Mouse (Mus musculus) spleen, adult 12 weeks (tissue): ENCODE measurements at regions not wholly inside any gene's neighbourhood (a gene's known extent, or its start where the extent isn't known, plus 50 kb on each side); places are given as distances from the start of the nearest gene placed in this dataset.
"Not testable (repeated sequence)": the region's sequence is repeated elsewhere in the genome, so short reads cannot be mapped to it uniquely, and the experiment has no call there.

ENCODE experiments used
- DNase-seq: peaks from one replicate; pipeline ENCODE4 v3.0.0; 2022; ENCODE audit warnings: low spot score

DNA sequence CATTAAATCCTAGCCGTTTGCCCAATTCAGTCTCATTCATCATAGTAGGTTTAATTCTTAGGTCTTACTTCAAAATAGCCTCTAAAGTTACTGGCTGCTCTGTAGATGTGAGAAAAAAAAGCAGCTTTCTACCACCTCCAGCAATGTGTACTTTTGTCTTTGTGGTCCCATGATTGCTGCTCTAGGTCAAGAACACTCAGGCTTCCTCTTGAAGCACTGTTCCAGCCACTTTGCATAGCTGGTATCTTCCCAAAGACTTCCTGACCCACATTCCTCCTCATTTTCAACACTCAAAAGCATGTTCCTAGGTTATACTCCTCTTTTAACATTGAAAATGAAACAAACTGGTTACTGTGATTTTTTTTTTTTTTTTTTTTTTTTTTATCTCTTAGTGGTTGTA is 973.2 kb downstream of the Ttll7 start:
- DNase-seq = no peak

DNA sequence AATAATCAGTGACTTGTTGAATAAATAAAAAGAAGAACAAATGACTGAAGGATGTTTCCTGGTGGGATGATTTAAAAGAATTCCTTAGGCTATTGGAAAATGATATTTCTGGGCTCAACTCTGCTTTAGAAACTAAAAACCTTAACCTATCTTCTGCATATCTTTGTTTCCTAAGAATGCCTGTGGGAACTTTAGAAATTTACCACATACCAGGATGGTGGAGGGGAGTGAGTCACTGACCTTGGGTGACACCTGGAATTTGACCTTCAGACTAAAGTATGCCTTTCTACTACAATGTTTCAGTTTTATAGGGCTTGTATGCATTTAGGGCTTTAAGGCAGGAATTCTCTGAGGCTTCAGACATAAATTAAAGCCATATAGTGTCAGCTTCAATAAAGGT is 972.3 kb downstream of the Ttll7 start:
- DNase-seq = no peak

DNA sequence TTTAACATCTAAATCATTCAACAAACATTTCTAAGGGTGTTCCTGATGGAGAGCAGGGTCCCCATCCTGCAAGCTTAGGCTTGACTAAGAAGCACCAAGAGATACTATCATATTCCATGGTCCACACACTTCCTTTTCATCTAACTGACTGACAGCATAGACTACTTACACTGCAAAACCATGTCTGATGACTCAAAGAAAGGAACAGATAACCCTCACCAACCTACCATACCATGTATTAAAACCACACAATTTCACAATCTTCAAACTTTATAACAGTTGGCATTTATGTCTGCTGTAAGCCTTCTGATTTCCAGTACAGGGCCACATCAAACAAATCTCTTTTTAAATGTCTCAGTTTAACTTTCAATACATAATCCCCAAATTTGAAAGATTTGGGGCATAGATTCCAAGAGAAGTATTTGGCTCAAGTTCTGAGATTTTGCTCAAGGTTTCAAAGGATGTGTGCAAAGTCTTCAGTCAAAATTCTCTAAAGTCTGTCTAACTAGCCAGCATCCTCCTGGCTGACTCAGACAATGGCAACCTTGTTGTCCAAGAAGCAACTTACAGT is 962.0 kb downstream of the Ttll7 start:
- no peak for DNase-seq

DNA sequence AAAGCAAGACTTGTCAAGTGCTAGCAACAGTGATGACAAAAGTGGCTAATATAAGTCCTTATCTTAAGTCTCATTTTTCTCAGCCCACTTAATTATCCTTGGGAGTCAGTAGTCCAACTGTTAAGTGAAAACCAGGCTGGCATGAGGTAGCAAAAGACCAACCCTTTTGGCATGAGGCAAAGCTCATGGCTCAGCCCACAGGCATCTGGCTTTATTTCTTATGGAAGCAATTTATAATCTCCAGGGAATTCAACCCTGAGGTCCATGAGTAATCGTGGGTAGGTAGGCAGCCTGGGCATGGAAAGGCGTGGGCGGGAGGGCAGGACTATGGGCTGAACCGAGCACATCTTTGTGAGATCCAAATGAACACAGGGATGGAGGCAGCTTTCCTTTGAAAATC is 950.4 kb downstream of the Ttll7 start:
- no peak for DNase-seq

DNA sequence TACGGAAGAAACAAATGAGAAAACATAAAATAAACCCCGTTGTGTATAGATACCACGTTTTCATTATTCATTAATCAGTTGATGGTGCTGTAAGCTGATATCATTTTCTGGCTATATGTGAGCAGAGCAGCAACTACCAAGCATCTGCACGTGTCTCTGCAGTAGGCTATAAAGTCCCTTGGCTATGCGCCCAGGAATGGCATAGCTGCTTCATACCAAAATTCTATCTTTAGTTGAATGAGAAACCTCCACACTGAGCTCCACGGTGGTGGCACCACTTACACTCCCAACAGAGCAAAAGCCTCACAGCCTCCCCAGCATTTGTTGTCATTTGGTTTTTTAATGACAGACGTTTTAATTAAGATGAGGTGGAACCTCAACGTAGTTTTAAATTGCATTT is 944.4 kb downstream of the Ttll7 start:
- no peak for DNase-seq

DNA sequence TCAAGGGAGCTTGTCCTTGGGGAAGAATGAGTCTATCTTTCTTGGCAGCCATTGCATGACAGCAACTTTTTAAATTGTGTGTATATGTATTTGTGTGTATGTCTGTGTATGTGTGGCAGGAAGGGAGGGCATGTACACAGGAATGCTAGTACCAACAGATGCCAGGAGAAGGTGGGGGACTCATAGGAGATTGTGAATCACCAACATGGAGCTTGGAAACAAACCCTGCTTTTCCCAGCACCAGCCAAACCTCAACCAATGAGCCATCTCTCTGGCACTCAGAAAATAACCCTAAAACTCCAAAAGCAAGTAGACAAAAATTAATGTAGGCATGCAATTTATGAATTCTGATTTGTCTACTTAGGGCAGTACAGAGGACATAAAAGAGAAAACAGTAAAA is 942.9 kb downstream of the Ttll7 start:
- no peak for DNase-seq

DNA sequence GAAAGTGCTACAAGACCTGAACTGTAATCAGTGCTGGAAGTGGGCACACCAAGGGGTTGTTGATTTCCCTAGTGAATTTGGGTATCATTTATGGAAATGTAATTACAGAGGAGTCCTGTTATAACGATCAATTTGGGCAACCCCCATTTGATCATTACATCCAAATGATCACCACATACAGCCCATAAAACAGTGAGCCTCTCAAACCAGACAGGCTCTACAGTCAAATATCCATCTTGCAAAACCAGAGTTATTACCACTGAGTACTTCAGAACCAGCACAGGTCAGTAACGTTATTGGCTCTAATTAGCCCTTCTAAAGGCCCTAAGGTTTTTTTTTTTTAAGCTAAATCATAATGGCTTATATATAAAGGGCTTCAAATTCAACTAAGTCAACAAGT is 934.4 kb downstream of the Ttll7 start:
- DNase-seq = no peak

DNA sequence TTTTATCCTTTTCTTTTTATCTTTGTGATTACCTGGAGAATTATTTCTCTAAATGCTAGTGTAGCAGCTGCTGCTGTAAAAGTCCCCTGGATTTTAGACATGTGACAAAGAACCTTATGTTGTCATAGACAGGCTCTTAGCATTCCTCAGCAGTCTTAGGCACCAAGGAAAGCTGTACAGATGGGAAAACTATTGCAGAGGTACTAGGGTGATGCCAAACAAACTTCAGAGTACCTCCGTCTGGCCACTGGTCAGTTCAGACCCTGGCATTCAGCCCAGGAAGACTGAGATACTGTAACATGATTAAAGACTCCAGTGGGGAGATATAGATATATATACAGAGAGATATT is 898.6 kb downstream of the Ttll7 start:
- DNase-seq = no peak

DNA sequence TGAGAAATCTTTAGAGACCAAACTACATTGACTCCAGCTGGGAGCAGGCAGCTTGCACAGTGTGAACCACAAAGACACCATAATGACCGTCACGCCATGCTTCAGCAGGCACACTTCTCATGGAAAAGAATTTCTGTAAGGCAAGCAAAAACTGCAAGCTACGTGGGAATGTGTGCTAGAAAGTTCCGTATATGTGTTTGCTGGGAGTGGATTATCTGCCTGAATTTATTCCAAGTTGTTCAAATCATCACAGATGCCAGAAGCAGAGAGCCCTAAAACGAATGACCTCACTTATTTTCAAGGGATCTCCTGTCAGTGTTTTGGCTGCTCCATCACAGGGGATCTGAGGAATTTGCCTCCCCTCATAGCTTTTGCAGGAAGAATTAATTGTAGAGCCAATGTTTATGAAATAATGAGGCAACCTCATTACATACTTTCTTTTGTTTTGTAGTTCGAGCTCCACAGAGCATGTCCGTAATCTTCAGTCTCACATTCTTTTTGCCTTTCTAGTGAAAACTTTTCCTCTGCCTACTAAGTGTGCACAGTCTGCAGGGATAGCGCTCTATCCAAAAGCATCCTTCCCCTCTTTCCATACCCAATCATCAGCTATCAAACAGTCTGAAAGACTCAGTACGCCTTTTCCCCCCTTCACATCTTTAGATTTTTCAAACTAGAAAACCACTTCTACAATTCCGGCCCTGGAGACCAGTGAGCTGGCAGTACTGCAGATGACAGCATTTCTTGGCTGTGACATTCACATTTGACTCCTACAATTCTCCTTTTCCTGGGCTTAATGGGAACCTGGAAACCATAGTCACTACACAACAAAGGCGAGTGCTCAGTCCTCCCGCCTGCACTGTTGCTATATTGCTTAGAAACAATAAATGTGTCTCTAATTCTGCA is 898.0 kb downstream of the Ttll7 start:
- DNase-seq = no peak

DNA sequence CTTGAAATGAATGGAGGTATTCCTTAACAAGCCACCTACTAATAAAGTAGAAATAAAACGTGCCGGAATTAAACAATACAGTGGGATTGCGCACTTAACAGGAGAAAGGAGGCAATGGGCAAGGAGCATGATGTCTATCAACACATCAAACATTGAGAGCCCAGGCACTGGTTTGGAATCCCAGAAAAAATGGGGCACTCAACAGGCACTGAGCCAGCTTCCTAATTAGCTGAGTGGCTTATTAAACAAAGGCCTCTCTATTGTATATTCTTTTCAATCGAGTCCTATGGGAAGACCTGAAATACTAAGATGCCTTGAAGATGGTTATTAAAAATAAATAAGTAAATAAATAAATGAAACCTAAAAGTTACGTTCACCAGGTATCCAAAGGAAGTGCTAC is 897.3 kb downstream of the Ttll7 start:
- no peak for DNase-seq

DNA sequence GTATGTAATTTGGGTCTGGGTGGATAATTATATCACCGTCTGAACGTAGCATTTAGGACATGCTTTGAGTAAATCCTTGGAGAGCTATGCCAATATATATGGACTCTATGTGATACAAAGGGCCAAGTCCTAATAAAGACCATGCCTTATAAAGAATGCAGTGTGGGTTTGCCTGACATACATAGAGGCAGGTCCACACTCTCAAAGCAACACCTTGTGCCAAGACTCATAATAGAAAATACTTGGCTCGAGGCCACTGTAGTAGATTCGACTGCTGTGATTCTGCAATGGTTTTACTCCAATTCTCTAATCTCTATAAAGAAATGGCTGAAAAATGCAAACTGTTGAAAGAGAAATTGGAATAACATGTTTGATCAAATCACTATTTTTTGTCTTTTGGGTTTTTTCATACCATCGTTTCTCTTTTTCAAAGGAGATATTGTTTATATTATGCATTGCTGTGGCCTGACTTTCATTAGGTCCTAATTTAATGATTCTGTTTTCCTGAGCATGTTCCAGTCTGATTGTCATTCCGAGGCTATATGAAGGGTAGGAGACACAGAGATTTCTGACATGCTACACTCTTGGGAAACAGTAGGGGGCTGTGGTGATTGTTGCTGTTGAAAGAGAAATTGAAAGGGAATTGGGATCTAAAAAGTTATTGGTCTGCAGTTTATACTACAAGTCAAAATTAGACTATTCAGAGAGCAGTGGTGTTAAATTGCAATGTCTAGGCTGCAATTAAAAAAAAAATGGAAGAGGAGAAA is 884.7 kb downstream of the Ttll7 start:
- no peak for DNase-seq

DNA sequence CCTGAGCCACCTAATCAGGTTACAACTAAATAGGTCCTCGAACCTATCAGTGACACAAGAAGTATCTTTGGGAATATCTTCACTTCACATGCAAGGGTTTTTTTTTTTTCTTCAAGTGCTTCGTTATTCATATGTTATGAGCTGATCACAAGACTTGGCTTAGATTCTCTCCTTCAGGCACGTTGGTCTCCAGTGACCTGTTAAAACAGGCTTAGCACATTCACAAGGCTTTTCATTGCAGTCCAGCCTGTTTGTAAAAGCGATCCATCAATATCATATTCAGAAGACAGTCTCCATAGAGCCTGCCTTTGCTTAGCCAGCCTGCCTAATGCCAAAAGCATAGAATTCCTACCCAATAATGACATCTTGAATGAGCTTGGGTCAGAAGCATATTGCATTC is 864.2 kb downstream of the Ttll7 start:
- no peak for DNase-seq

DNA sequence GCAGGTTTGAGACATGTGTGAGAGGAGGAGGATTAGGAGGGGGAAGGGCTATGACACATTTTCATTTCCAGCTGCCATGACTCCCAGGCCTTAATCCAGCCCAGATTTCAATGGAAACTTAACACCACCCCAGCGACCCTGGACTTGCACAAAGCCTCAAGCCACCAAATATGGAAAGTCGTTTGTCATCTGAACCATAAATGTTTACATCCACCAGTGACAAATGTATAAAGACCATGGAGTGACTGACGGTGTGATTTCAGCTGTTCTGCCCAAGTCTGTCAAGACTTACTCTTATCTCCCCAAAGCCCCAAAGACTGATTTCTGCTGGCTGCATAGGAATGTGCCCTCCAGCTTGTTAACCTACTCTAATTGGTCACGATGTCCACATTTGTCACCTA is 855.2 kb downstream of the Ttll7 start:
- DNase-seq = no peak

DNA sequence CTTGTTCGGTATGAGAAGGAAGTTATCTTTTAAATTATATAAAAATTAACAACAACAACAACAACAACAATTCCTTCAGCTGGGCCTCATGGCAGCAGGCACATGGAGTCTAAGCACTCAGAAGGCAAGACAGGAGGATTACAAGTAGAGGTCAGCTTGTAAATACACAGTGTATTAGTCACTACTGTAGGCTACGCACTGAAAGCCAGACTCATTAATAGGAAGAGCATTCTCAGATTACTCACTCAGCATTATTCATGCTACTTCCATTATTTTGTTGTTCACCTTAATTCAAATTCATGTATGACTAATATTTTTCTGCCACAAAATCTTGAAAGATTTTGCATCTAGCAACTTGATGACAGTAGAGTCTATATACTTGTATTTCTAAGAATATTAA is 831.6 kb downstream of the Ttll7 start:
- DNase-seq = no peak

DNA sequence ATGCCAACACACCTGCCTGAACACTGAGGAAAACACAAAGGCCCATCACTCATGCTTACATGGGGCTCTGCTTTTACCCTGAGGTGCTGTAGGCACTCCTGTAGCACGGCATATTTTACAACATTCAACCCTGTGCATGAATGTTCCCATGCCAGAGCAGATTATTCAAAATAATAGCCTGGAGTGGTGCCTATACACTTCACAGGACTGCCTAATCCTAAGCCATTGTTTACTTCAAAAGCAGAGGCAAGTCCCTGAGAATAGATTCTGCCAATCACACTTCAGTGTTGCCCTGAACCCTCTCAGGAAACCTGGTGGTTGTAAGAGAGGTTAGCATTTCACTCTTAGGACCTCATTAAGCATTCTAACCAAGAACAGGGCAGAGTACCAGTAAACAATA is 828.1 kb downstream of the Ttll7 start:
- no peak for DNase-seq

DNA sequence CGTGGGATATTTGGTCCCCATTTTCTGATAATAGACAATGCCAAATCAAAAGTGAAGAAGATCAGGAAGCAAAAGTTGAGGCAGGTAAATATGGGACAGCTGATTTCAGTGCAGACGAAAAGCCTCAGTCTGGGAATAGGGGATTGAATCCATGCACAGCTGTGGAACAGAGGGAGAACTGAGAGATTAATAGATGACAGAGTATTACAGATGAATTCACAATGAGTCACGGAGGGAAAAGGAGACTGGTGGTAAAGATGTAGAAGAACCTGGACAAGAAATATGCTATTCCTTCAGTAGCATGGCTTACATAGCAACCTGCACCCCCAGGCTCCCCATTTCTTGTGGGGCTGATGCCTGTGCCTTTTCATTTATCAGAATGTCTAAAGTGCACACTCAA is 810.4 kb downstream of the Ttll7 start:
- DNase-seq = no peak

DNA sequence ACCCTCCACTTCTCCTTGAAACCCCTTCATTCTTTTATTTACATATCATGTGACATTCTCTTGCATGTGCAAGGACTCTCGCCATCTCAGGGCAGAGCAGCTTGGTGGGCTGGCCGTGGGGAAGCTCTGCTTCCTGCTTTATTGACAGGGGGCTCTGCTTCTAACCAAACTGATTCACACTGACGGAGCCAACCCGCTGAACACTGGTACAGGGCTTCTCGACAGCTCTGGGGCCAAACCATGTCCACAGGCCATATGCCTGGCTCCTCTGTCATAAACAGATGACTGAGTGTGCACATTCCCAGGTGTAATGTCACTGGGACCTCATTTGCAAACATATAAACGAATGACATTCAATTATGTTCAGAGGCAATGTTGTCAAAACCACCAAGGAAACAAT is 800.7 kb downstream of the Ttll7 start:
- no peak for DNase-seq

DNA sequence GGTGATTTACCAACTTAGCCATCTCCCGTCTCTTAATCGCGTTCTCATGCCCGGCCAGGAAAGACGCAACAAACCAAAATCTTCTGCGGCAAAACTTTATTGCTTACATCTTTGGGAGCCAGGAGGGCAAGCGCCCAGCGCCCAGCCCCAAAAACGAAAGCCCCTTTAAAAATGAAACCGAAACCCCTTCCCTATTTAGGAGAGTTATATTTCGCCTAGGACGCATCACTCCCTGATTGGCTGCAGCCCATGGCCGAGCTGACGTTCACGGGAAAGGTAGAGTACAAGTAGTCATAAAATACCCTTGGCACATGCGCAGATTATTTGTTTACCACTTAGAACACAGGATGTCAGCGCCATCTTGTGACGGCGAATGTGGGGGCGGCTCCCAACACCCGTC is 783.3 kb downstream of the Ttll7 start:
- DNase-seq = not testable (repeated sequence)

DNA sequence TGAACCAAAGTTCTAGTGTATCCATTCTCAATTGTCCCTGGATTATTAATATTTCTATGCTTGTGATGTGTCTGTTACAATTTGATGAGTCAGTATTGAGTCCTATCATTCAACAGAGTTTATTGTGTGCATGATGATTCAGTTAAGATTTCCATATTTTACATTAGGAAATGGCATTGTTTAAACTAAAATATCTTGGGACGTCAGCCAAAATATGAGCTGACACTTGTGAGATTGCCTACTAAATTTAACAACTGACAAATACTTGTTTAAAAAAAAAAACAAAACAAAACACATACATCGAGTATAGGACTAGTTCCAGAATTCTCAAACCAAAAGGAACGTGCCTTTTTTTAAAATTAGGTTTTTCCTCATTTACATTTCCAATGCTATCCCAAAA is 779.0 kb downstream of the Ttll7 start:
- DNase-seq = no peak

DNA sequence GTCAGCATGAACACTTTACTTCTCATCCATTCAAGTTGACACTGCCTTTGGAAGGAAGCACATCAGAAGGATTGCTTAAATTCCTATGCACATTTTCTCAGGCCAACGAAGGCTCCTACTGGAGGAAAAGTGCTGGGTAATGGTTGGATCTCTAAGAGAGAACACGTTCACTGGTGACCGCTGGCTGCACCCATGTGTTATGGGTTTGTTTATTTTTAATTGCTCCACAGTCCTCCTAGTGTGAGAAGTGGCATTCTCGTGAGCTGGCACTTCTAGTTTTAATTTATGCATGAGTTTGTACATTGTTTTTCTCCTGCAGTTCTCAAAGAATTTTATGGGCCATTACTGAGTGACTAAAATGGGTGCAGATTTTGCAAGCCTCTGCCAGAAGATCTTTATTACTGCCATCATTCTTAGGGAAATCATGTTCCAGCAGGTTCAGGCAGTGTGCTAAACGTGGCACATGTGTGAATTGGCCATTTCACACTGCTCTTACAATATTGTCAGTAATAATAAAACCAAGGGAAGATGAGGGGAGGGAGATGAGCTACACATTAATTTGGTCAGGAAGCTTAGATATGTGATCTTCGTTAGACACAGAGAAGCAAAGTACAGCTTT is 731.6 kb downstream of the Ttll7 start:
- DNase-seq = no peak

DNA sequence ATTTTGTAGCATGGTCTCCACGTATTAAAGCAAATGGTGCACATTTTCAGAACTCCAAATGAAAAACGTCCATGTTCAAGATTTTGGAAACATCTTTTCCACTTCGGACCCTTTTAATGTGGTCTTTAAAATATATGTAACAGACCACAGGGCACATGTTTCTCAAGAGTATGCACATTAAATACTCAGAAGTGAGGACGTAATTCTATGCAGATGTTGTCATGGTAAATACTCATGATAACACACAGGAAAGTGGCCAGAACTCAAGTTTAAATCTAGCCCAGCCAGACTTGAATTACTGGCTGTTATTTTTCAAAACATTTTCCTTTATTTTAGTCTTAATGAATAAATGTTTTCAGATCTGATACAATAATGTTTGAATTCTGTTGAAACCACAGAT is 719.7 kb downstream of the Ttll7 start:
- DNase-seq = no peak

DNA sequence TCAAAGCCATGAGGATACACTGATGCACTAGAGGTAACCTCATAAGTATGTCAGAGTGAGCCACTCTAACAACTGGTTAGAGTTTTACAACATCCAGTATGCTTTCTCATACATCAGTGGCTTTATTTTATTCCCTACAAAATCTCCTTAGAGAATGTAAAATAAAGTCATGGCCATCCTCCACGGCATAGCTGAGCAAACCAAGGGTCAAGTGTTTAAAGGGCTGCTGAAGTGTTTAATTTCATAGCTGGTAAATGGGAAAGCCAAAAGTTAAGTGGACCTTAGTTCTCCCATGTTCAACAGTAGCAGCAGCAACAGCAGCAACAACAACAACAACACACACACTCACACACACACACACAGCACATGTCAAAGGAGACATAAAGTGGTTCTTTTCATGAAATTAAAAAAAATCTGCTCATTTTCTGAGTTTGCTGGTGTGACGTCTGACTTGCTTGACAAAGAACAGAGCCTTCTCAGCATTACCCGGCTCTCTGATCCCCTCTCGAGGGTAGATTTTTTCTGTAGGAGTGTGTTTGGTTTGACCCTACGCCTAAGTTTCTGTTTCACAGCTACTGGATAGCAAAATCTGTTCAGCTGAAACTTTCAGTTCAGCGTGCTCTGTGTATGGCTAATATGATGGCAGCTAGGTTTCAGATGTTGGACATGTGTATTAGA is 693.3 kb downstream of the Ttll7 start:
- DNase-seq = no peak
